Mouse (Mus musculus) layer of hippocampus, postnatal 36 days (tissue): ENCODE data around the gene Llph. TPM values are rescaled to one million over a fixed set of nuclear protein-coding genes. Genes with fewer than 3 reads are reported as not detected.

Experiments
- DNase-seq, 2 experiments: peaks; one replicate each; pipeline ENCODE4 v3.0.0; 2022
- total RNA-seq, 2 experiments: library from RNA; stranded (reverse); gene quantifications; 2 replicates each; pipeline ENCODE4 v1.2.3; 2021

Llph gene
- total RNA-seq, 2 experiments from 2014 or later, result 16.7 to 17.9 TPM

DNA sequence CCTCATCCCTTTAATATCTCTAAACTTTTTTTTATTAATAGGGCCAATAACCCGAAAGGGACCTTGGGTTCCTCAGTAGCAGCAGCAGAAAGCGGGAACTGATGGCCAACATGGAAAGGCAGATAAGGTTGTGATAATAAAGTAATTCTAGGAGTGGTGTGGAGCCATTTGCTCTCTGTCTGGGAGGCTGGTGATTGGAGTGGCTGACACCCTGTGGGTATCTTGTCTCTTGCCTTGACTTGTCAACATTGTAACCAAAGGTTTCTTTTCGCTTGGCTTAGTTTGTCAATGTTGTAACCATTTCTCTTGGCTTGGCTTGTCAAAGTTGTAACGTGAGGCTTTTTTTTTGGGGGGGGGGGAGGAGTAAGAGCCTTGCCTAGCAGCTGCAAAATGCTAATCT lies 53.5 kb downstream of the Llph start:
- no peak for DNase-seq

DNA sequence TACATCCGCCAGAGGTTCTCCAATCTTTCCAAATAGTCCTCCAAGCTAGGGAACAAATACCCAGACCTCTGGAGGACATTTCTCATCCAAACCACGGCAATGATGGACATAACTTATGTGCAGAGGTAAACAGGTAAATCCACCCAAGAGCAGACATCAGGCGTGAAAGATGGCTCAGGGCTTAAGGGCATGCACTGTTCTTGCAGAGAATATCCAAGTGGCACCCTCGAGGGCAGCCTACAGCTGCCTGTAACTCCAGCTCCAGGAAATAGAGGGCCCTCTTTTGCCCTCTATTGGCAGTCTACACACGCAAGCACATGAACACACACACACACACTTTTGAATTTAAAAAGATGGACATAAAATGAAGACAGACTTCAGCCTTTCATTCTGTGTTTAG lies 54.8 kb downstream of the Llph start:
- no peak for DNase-seq

Other genes starting within 250 kb of the Llph start
- 1 to 10 TPM; 3.8 to 4.2 TPM for gene Helb, start 114.1 kb upstream of the Llph start, total RNA-seq
- gene Tmbim4, start 25.5 kb upstream of the Llph start, total RNA-seq, result 10 to 100 TPM; 60.9 to 62.8 TPM
- under 1 TPM; 0.45 to 0.94 TPM for gene Irak3, start 24.9 kb upstream of the Llph start, total RNA-seq
- under 1 TPM; 0.12 to 0.35 TPM for gene Hmga2, start 249.4 kb downstream of the Llph start, total RNA-seq